Mouse (Mus musculus): ENCODE measurements around the gene Mrps27. TPM values are rescaled to one million over a fixed set of nuclear protein-coding genes. Genes with fewer than 3 reads are reported as not detected.
"Not testable (repeated sequence)": the region's sequence is repeated elsewhere in the genome, so short reads cannot be mapped to it uniquely, and the experiment has no call there.

The Mrps27 gene
- polyA plus RNA-seq, 1 experiment from 2014 or later: 49.3 TPM

DNA sequence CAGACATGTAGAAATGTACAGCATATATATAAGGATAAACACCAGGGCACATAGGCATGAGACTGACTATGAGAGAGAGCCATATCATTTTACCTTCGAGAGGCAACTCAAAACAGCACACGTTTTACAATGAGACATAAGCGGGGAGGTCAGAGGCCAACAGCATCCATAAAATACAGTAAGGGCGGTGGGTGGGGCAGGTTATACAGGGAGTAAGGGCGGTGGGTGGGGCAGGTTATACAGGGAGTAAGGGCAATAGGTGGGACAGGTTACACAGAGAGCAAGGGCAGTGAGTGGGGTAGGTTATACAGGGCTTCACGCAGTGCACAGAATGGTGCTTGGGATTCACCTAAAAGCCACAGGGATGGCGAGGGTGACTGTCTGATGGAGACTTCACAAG, 24.1 kb upstream of the Mrps27 start:
- no peaks in the 10 kb centered on the region for H3K27me3 ChIP-seq
- H3K36me3 ChIP-seq: peaks cover 45% of the 10 kb centered on the region
- no peak overlapping the region for H3K4me2 ChIP-seq (replicated peaks)
- H3K27ac ChIP-seq (replicated peaks): no peak overlapping the region
- WGBS: 90% methylated on average over 7 of the region's 7 CpGs
- H3K4me3 ChIP-seq: no peak overlapping the region
- H3K9ac ChIP-seq (replicated peaks): no peak overlapping the region
- H3K9me3 ChIP-seq: no peaks in the 10 kb centered on the region
- ATAC-seq (ENCODE audit: low FRiP score, low read depth): no peak
- no peaks in the 10 kb centered on the region for H3K4me1 ChIP-seq

DNA sequence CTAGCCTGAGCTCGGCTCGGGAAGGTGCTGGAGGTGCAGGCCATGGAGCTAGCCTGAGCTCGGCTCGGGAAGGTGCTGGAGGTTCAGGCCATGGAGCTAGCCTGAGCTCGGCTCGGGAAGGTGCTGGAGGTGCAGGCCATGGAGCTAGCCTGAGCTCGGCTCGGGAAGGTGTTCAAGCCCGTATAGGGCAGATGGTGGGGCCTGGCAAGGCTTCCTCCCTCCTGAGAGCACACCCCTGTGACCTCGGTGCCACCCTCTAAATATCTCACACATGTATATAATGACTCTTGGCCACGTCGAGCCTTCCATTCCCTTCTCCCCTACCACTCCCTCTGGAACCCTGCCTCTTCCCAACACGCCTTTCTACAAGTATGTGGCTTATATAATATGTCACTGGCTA, 21.7 kb upstream of the Mrps27 start:
- H3K36me3 ChIP-seq: peaks cover 69% of the 10 kb centered on the region

DNA sequence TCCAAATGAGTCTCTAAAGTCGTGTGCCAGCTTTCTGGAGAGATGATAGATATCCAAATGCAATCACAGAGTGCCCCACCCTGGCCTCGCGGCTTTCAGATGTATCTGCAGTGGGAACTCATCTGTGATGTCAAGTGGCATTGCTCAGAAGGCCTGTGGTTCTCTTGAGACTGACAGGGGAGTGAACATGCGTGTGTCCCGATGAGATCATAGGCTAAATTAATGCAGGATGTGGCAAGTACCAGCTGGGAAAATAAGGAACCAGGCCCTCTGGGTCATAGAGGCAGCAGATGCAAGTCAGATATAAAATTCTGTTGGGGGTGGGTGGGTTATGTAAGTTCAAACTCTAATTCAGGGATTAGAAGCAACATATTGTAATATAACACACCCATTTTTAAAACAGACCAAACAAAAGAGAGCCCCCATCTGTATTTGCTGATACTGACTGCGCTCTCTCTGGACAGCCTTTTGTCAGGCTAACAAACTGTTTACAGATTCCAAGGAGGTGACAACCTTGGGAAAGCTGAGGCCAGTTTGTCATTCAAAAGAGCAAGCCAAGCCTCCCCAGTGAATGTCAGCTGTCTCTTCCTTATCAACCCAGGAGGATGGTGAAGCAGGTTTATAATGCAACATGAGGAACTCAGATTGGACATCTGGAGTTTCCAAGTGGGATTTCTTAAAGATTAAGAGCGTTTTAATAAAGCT, 20.8 kb upstream of the Mrps27 start:
- ATAC-seq (ENCODE audit: low FRiP score, low read depth): no peak
- 71% methylated on average over 7 of the region's 7 CpGs for WGBS
- Histone ChIP-seq H3K27me3 (no peaks in the 10 kb centered on the region), H3K36me3 (peaks cover 77% of the 10 kb centered on the region), H3K9ac (replicated peaks) (no peak overlapping the region), H3K4me1 (no peaks in the 10 kb centered on the region), H3K4me3 (no peak overlapping the region), H3K27ac (replicated peaks) (no peak overlapping the region), H3K4me2 (replicated peaks) (no peak overlapping the region), H3K9me3 (no peaks in the 10 kb centered on the region)

More for the DNA sequence above, 21.7 kb upstream of the Mrps27 start:
- H3K27ac ChIP-seq (replicated peaks); H3K4me1 ChIP-seq; H3K4me2 ChIP-seq (replicated peaks); ATAC-seq (ENCODE audit: low FRiP score, low read depth); H3K27me3 ChIP-seq; H3K9me3 ChIP-seq; H3K9ac ChIP-seq (replicated peaks); H3K4me3 ChIP-seq: not testable (repeated sequence)
- WGBS: 91% methylated on average over 12 of the region's 13 CpGs

DNA sequence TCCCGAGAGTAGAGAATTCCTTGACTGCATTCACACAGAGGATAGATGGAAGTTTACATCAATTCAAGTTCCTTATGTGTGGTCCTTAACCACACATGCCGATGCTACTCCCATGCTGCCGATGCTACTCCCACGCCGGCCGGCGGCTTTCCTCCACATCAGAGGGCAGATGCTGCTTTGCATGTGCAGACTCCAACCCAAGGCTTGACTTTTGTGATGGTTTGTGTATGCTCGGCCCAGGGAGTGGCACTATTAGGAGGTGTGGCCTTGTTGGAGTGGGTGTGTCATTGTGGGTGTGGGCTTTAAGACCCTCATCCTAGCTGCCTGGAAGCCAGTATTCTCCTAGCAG, 20.3 kb upstream of the Mrps27 start:
- WGBS: 80% methylated on average over 8 of the region's 8 CpGs
- ATAC-seq (ENCODE audit: low FRiP score, low read depth); H3K27ac ChIP-seq (replicated peaks); H3K4me2 ChIP-seq (replicated peaks); H3K4me1 ChIP-seq; H3K27me3 ChIP-seq; H3K9ac ChIP-seq (replicated peaks); H3K4me3 ChIP-seq; H3K9me3 ChIP-seq: not testable (repeated sequence)
- peaks cover 79% of the 10 kb centered on the region for H3K36me3 ChIP-seq

DNA sequence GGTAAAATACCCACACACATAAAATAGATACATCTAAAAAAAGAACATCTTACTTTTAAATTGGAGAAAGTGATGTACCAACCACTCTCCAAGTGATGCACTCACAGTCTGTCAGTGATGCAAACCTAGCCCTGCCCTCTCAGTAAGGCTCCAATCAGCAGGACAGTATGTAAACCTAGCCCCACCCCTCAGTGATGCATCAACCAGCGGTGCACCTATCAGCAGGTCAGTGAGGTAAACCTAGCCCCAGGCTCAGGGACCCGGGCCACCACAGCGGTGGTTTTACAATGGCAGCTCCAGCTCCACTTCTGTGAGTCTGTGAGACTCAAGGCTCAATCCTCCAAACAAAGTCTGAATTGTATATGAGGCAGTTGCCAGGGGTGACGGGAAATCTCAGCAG, 13.3 kb upstream of the Mrps27 start:
- no peaks in the 10 kb centered on the region for H3K27me3 ChIP-seq
- H3K36me3 ChIP-seq: peaks cover 85% of the 10 kb centered on the region
- no peak overlapping the region for H3K4me3 ChIP-seq
- H3K27ac ChIP-seq (replicated peaks): no peak overlapping the region
- ATAC-seq (ENCODE audit: low FRiP score, low read depth): no peak
- H3K9ac ChIP-seq (replicated peaks): no peak overlapping the region
- H3K9me3 ChIP-seq: no peaks in the 10 kb centered on the region
- no peaks in the 10 kb centered on the region for H3K4me1 ChIP-seq
- whole genome bisulfite sequencing: 72% methylated on average over 4 of the region's 4 CpGs
- no peak overlapping the region for H3K4me2 ChIP-seq (replicated peaks)

DNA sequence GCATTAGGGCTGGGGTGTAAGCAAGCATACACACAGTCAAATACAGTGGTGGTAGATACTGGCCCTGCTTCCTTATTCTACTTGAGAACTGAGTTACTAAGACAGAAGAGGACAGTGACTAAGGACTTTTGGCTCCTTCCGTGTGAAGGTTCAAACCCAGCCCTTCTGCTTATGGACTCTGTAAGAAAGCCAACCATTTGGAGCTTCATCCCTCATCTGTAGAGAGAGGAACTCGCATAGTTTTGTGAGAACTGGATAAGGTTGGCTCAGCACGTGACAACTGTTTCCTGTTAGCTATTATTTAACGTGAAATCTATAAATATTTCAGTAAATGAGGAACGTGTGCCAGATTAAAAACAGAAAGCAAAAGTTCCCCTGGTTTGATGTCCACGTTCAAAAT, 7.1 kb upstream of the Mrps27 start:
- Histone ChIP-seq H3K27ac (replicated peaks) (no peak overlapping the region), H3K4me1 (no peaks in the 10 kb centered on the region), H3K4me3 (no peak overlapping the region), H3K36me3 (peaks cover 66% of the 10 kb centered on the region), H3K9ac (replicated peaks) (no peak overlapping the region), H3K4me2 (replicated peaks) (no peak overlapping the region), H3K9me3 (no peaks in the 10 kb centered on the region), H3K27me3 (no peaks in the 10 kb centered on the region)
- no peak for ATAC-seq (ENCODE audit: low FRiP score, low read depth)
- 92% methylated on average over 6 of the region's 6 CpGs for WGBS

DNA sequence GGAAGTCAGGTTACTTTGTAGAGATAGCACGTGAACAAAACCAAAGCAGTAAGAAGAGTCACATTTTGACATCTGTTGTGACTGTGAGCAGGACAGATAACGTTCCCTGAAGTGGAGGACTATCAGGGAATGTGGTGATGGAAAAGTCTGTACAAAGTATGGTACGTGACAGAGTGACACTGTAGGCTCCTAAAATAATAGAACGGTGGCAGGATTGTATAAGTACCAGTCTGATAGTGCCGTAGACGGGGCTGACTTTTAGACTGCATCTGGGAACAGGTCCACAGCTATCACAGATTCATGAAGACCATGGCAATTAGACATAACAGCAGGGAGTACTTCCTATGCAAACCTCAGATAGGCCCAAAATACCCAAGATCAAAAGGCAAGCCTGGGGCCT, 3.1 kb upstream of the Mrps27 start:
- no peaks in the 10 kb centered on the region for H3K27me3 ChIP-seq
- no peaks in the 10 kb centered on the region for H3K9me3 ChIP-seq
- no peak overlapping the region for H3K27ac ChIP-seq (replicated peaks)
- 93% methylated on average over 6 of the region's 6 CpGs for WGBS
- peaks cover 17% of the 10 kb centered on the region for H3K4me1 ChIP-seq
- H3K4me3 ChIP-seq: no peak overlapping the region
- H3K9ac ChIP-seq (replicated peaks): no peak overlapping the region
- H3K36me3 ChIP-seq: peaks cover 39% of the 10 kb centered on the region
- ATAC-seq (ENCODE audit: low FRiP score, low read depth): no peak
- no peak overlapping the region for H3K4me2 ChIP-seq (replicated peaks)

DNA sequence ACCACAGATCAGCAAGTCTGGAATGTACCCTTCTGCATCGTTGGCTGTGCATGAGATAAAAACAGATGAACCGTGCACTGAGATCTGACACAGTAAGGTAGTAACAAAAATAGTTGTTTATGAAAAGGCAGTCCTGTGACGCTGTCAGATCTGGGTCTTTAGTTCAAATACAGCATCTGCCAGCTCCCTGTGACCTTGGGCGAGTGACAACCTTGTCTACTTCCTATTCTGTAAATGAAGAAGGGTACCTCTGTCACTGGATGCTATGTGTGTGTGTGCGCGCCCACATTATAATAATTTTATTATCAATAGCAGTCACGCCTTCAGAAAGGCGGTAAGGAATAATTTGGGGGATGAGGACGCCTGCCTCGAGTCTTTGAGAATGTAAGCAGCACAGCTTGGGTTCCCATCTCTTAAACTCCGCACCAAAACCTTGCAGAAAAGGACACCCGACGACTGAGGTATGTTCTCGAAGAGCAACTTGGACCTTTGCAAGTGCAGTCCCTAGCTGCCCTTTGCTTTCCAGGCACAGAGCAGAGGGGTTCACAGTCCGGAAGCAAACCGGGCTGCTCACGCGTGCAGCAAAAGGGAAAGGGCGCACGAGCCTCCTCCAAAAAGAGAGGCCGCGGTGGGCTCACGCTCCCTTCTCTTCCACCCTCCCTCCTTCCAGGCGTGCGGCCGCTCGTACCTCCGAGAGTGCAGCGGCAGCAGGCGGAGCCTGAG, 549 bp upstream of the Mrps27 start:
- Histone ChIP-seq H3K4me1 (peaks cover 17% of the 10 kb centered on the region), H3K9me3 (no peaks in the 10 kb centered on the region), H3K36me3 (peaks cover 41% of the 10 kb centered on the region), H3K9ac (replicated peaks) (peak overlapping the region; percentile 83), H3K4me3 (peak overlapping the region; percentile 77), H3K4me2 (replicated peaks) (peak overlapping the region; percentile 69), H3K27me3 (no peaks in the 10 kb centered on the region), H3K27ac (replicated peaks) (peak overlapping the region; percentile 79)
- peak; percentile 13; the same call in 1 of the 2 replicates for ATAC-seq (ENCODE audit: low FRiP score, low read depth)
- 3% methylated on average over 30 of the region's 30 CpGs for WGBS

DNA sequence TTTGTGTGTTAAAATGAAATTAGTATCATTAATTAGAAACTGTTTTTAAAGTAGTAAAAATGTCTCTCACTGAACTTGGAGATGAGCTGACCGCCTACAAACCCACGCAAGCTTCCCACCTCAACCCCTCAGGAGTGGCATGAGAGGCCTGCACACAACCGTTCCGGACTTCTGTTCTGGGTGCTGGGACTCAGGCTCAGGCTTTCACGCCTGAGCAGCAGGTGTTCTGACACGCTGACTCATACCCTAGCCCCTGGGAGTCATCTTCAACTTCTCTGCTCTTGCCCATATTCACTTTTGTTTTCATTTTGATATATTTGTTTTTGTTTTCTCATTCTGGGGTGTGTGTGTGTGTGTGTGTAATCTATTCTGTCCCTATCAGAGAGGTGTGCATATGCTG, 5.4 kb downstream of the Mrps27 start:
- Histone ChIP-seq H3K36me3 (peaks cover 21% of the 10 kb centered on the region), H3K4me1 (peaks cover 13% of the 10 kb centered on the region), H3K9me3 (no peaks in the 10 kb centered on the region), H3K27ac (replicated peaks) (no peak overlapping the region), H3K27me3 (no peaks in the 10 kb centered on the region), H3K4me3 (no peak overlapping the region), H3K9ac (replicated peaks) (no peak overlapping the region), H3K4me2 (replicated peaks) (no peak overlapping the region)
- no peak for ATAC-seq (ENCODE audit: low FRiP score, low read depth)
- WGBS: 90% methylated on average over 6 of the region's 6 CpGs

DNA sequence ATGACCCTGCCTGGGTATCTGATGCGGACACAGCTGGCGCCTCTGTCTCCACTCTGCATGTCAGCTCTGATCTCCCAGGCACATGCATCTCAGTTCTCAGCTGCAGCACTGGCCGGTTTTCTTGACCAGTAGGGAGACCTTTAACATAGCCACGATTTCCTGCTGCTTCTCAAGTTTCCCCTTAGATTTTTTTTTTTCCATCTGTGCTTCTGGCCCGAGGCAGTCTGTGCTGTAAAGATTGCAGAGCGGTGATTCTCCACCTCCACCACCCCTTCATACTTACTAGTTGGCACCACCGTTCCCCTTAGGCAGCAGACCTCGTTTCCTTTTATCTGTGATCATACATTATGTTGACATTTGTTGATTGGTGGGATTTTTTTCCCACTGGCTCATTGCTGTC, 6.6 kb downstream of the Mrps27 start:
- ATAC-seq (ENCODE audit: low FRiP score, low read depth): no peak
- H3K4me1 ChIP-seq: 0 out of 2 replicates have a peak, but pooled peaks cover 5% of the 10 kb centered on the region
- no peak overlapping the region for H3K4me2 ChIP-seq (replicated peaks)
- no peak overlapping the region for H3K4me3 ChIP-seq
- H3K9ac ChIP-seq (replicated peaks): no peak overlapping the region
- 79% methylated on average over 8 of the region's 8 CpGs for WGBS
- no peak overlapping the region for H3K27ac ChIP-seq (replicated peaks)
- H3K36me3 ChIP-seq: peaks cover 21% of the 10 kb centered on the region
- no peaks in the 10 kb centered on the region for H3K27me3 ChIP-seq
- no peaks in the 10 kb centered on the region for H3K9me3 ChIP-seq

DNA sequence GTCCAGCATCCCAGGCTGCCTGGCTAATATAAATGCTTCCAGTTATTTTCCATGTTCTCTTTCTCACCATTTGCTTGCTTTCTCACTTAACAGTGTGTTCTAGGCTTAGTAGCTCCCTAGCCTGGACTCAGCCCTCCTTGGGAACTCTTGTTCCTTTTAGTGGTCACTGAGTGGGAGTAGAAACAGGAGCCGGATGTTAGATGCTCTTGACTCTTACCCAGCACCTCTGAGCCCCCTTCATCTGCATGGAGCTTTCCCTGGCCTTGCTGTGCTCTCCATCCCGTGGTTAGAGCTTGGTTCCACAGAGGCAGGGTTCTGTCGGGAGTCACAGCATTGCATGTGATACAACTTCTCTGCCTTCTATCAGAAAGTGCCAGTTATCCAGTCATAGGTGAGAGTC, 7.0 kb downstream of the Mrps27 start:
- ATAC-seq (ENCODE audit: low FRiP score, low read depth): no peak
- no peak overlapping the region for H3K9ac ChIP-seq (replicated peaks)
- H3K36me3 ChIP-seq: peaks cover 21% of the 10 kb centered on the region
- no peaks in the 10 kb centered on the region for H3K27me3 ChIP-seq
- no peak overlapping the region for H3K4me2 ChIP-seq (replicated peaks)
- 0 out of 2 replicates have a peak, but pooled peaks cover 5% of the 10 kb centered on the region for H3K4me1 ChIP-seq
- H3K27ac ChIP-seq (replicated peaks): no peak overlapping the region
- no peak overlapping the region for H3K4me3 ChIP-seq
- 88% methylated on average over 3 of the region's 3 CpGs for WGBS
- no peaks in the 10 kb centered on the region for H3K9me3 ChIP-seq

DNA sequence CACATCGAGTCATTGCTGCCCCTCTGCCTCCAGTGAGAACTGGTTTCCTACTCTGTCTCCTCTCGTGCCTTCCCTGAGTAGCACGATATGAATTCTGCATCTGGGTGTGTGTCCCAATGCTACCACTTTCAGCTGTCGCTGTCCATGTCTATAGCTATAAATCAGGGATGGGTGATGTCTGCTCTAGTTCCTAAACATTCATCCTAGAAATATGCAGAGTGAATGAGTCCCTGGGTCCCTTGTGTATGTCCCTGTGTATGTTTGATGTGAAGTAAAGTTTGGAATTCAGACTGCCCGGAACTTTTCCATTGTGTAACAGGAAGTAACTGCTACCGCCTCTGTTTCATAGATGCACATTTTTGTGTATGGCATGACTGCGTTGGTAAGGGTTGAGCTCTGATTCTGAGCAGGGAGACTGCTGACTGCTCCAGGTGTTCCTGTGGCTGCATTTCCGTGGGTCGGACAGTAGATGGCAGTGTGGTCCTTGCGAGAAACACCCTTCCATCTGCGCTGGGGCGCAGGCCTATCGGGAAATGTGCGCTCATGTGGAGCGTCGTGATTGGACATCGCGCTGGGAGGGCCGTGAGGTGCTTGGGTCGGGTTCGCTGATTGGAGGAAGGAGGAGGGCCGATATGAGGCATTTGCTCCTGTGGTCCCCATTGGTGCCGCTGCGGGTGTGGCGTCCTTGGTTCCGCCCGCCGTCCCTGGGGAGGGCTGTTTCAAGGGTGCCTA, 8.3 kb downstream of the Mrps27 start:
- Histone ChIP-seq H3K4me3 (peak overlapping the region; percentile 47), H3K27me3 (no peaks in the 10 kb centered on the region), H3K9me3 (no peaks in the 10 kb centered on the region), H3K27ac (replicated peaks) (peak overlapping the region; percentile 65), H3K36me3 (peaks cover 21% of the 10 kb centered on the region), H3K4me1 (0 out of 2 replicates have a peak, but pooled peaks cover 5% of the 10 kb centered on the region), H3K4me2 (replicated peaks) (peak overlapping the region; percentile 64), H3K9ac (replicated peaks) (peak overlapping the region; percentile 43; the same call in 1 of the 2 replicates)
- peak; percentile 100 for ATAC-seq (ENCODE audit: low FRiP score, low read depth)
- WGBS: 11% methylated on average over 28 of the region's 28 CpGs

Data from midbrain, embryonic 12.5 days (tissue).